Mouse (Mus musculus): Measurements from ENCODE around the gene Faim2. TPM values are rescaled to one million over a fixed set of nuclear protein-coding genes. Genes with fewer than 3 reads are reported as not detected.

The Faim2 gene
- total and polyA plus RNA-seq, 3 experiments: 0.17 TPM; not detected in 2

GRCm38 (mm10) chr15:99473801-99474575 lies 54.0 kb downstream of the Faim2 start:
- Histone ChIP-seq H3K9ac (ENCODE audit: insufficient read depth, low read depth) (peak overlapping the region; percentile 95), H3K36me3 (replicated peaks in 1 of 2; ENCODE audit: control insufficient read depth in 1 of 2, insufficient read depth in 1 of 2, low read length in 1 of 2) (peaks cover 10 to 24% of the 10 kb centered on the region in 2 experiments), H3K27me3 (replicated peaks) (no peaks in the 10 kb centered on the region), H3K4me3 (replicated peaks in 1 of 3; ENCODE audit: low read depth in 2 of 3, low read length in 2 of 3, poor library complexity in 1 of 3) (peak overlapping the region; percentile 69 to 88 (median 81)), H3K9me3 (replicated peaks; ENCODE audit: low read length) (peaks cover 6% of the 10 kb centered on the region), H3K4me1 (ENCODE audit: control insufficient read depth in 1 of 2, insufficient read depth in 2 of 2) (peaks cover 3 to 28% of the 10 kb centered on the region in 2 experiments; a peak in 3 of 4 replicates), H3K79me2 (replicated peaks; ENCODE audit: control insufficient read depth, extremely low read depth, insufficient read depth, poor library complexity, severe bottlenecking) (0 out of 2 replicates have a peak, but pooled peaks cover 2% of the 10 kb centered on the region), H3K4me2 (ENCODE audit: insufficient read depth, low read depth, poor library complexity, severe bottlenecking) (peak overlapping the region; percentile 69), H3K27ac (ENCODE audit: insufficient read depth, low read depth) (no peak overlapping the region)
- in situ Hi-C loops (cut with MboI; ENCODE audit: low pct_ligation_motif_present, low pct_unique_long_range_greater_than_20kb, low sequenced_read_pairs): no loop called here
- 0 out of 2 replicates have a peak, but pooled peaks have one; percentile 21 for TF ChIP-seq ZMIZ1 (IDR thresholded peaks at IDR 0.05; ENCODE audit: low read depth, low read length)
- no peak for TF ChIP-seq E2F4 (IDR thresholded peaks at IDR 0.05; ENCODE audit: insufficient replicate concordance, low read depth, low read length)
- TF ChIP-seq EP300 (IDR thresholded peaks at IDR 0.05; ENCODE audit: low read length): peak; percentile 59; the same call in 1 of the 2 replicates
- TF ChIP-seq CTCF (conservative IDR thresholded peaks at IDR 0.05 in 1 of 2, IDR thresholded peaks at IDR 0.05 in 1 of 2; ENCODE audit: low read depth in 2 of 2, low read length in 2 of 2): no peak
- peak; percentile 10; the same call in 1 of the 2 replicates for TF ChIP-seq MXI1 (IDR thresholded peaks at IDR 0.05; ENCODE audit: low read depth, low read length)
- 0 out of 2 replicates have a peak, but pooled peaks have one; percentile 16 for TF ChIP-seq TCF12 (IDR thresholded peaks at IDR 0.05; ENCODE audit: low read depth, low read length)
- TF ChIP-seq SIN3A (IDR thresholded peaks at IDR 0.05; ENCODE audit: low read length): peak; percentile 5; the same call in 1 of the 2 replicates
- TF ChIP-seq ZC3H11A (IDR thresholded peaks at IDR 0.05; ENCODE audit: low read depth, low read length): no peak
- no peak for TF ChIP-seq MYC (IDR thresholded peaks at IDR 0.05; ENCODE audit: low read depth, low read length)
- TF ChIP-seq ZNF384 (IDR thresholded peaks at IDR 0.05; ENCODE audit: low read depth, low read length): no peak
- TF ChIP-seq GABPA (IDR thresholded peaks at IDR 0.05; ENCODE audit: insufficient replicate concordance, low read depth, low read length): no peak
- TF ChIP-seq NRF1 (IDR thresholded peaks at IDR 0.05; ENCODE audit: low read depth, low read length): no peak
- peak; percentile 53; the same call in 1 of the 2 replicates for TF ChIP-seq MAFK (IDR thresholded peaks at IDR 0.05; ENCODE audit: insufficient replicate concordance, low read length)
- 0 out of 2 replicates have a peak, but pooled peaks have one; percentile 28 for TF ChIP-seq UBTF (IDR thresholded peaks at IDR 0.05; ENCODE audit: low read depth, low read length)
- 0 out of 2 replicates have a peak, but pooled peaks have one; percentile 21 for TF ChIP-seq IRF4 (IDR thresholded peaks at IDR 0.05; ENCODE audit: low read depth, low read length)
- TF ChIP-seq BHLHE40 (IDR thresholded peaks at IDR 0.05; ENCODE audit: low read depth, low read length): peak; percentile 49; the same call in 1 of the 2 replicates
- dilution Hi-C loops (cut with MboI; ENCODE audit: extremely low pct_ligation_motif_present, extremely low pct_unique_long_range_greater_than_20kb, low sequenced_read_pairs): no loop called here
- peak; percentile 73 for DNase-seq (ENCODE audit: extremely low read depth)

GRCm38 (mm10) chr15:99472972-99473371 lies 55.0 kb downstream of the Faim2 start:
- Histone ChIP-seq H3K4me2 (ENCODE audit: insufficient read depth, low read depth, poor library complexity, severe bottlenecking) (peak overlapping the region; percentile 69; the same call in 1 of the 2 replicates), H3K27me3 (replicated peaks) (no peaks in the 10 kb centered on the region), H3K9me3 (replicated peaks; ENCODE audit: low read length) (peaks cover 4% of the 10 kb centered on the region), H3K36me3 (replicated peaks in 1 of 2; ENCODE audit: control insufficient read depth in 1 of 2, insufficient read depth in 1 of 2, low read length in 1 of 2) (peaks cover 10 to 32% of the 10 kb centered on the region in 2 experiments), H3K9ac (ENCODE audit: insufficient read depth, low read depth) (no peak overlapping the region; the same call in 1 of the 2 replicates), H3K79me2 (replicated peaks; ENCODE audit: control insufficient read depth, extremely low read depth, insufficient read depth, poor library complexity, severe bottlenecking) (0 out of 2 replicates have a peak, but pooled peaks cover 2% of the 10 kb centered on the region), H3K4me1 (ENCODE audit: control insufficient read depth in 1 of 2, insufficient read depth in 2 of 2) (peaks cover 3 to 28% of the 10 kb centered on the region in 2 experiments; a peak in 3 of 4 replicates), H3K27ac (ENCODE audit: insufficient read depth, low read depth) (no peak overlapping the region), H3K4me3 (replicated peaks in 1 of 3; ENCODE audit: low read depth in 2 of 3, low read length in 2 of 3, poor library complexity in 1 of 3) (peak overlapping the region in 1 of 3 experiments; percentile 69)
- dilution Hi-C loops (cut with MboI; ENCODE audit: extremely low pct_ligation_motif_present, extremely low pct_unique_long_range_greater_than_20kb, low sequenced_read_pairs): no loop called here
- DNase-seq (ENCODE audit: extremely low read depth): peak; percentile 57
- TF ChIP-seq E2F4 (IDR thresholded peaks at IDR 0.05; ENCODE audit: insufficient replicate concordance, low read depth, low read length): no peak
- TF ChIP-seq SIN3A (IDR thresholded peaks at IDR 0.05; ENCODE audit: low read length): peak; percentile 3; the same call in 1 of the 2 replicates
- in situ Hi-C loops (cut with MboI; ENCODE audit: low pct_ligation_motif_present, low pct_unique_long_range_greater_than_20kb, low sequenced_read_pairs): no loop called here

Measured in CH12.LX (cell line).